Comparison of ENCODE assay signal across 8 mouse cellular contexts in the genomic region with DNA sequence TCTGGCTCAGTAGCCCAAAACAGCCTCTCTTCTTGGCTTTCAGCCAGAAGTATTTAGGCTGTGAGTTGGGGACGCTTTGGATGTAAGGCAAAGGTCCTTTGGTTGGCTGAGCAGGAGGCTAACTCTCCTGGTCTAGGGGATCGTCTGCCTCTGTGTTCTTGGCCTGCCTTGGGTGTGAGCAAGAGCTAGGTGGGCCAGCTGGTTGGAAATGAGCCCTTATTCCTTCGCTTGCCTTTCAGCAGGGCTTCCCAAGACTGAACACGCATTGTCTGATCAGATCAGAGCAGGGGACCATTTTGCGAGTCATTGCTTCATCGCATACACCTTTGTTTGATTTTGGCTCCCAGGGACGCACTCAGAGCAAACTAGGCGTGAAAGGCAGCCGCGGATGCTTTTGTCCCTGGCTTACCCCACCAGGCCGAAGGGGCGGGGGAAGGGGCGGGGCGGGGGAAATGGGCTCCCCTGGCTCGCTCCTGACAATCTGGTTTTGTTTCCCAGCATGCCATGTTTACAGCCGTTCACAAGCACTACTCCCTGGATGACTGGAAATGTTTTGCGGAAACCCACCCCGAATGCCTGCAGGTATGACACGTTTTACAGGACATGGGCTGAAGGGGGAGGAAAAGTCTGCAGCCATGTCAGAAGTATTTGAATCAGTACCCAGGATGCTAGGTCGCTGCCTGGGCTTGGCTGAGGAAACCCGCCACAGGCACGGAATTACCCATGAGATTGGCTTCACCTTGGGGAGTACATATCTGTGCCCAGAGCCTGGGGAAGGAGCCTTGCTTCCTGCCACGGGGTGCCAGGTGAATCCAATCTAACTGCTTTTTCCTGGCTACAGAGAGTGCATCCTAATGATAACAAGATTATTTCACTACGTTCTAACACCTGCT. TPM values are rescaled to one million over a fixed set of nuclear protein-coding genes. Genes with fewer than 3 reads are reported as not detected.
DNase-seq lines count a peak whose midpoint lies in the region; ATAC-seq lines count a peak whose summit lies in the region.

No protein-coding gene starts in this region.

- H3K36me3 ChIP-seq in heart, embryonic 12.5 days, result peaks cover 50% of the 10 kb centered on the region
- no peaks in the 10 kb centered on the region for H3K36me3 ChIP-seq in midbrain, embryonic 11.5 days (ENCODE audit: control insufficient read depth, insufficient read depth, low read length)

- DNase-seq in adrenal gland, adult 2 months, result peak; percentile 34
- DNase-seq in adrenal gland, postnatal 4 days (ENCODE audit: low spot score in 2 of 2), result no peak
- peak; percentile 18 for DNase-seq in adrenal gland, postnatal 25 days
- DNase-seq in kidney, postnatal 10 days, result peak; percentile 78
- peak; percentile 97 for DNase-seq in midbrain, embryonic 11.5 days (ENCODE audit: low spot score, missing footprints)
- DNase-seq in T-cell, adult 2 months (ENCODE audit: low spot score), result no peak
- DNase-seq in layer of hippocampus, adult 8-10 months (ENCODE audit: low spot score in 2 of 2), result no peak

- 0 out of 2 replicates have a peak, but pooled peaks have one; percentile 25 for ATAC-seq in heart, embryonic 12.5 days (ENCODE audit: insufficient number of reproducible peaks, low FRiP score)
- ATAC-seq in midbrain, embryonic 11.5 days (ENCODE audit: low FRiP score), result peak; percentile 79

- H3K9me3 ChIP-seq in heart, embryonic 12.5 days (replicated peaks), result no peaks in the 10 kb centered on the region
- no peaks in the 10 kb centered on the region for H3K9me3 ChIP-seq in midbrain, embryonic 11.5 days (ENCODE audit: control insufficient read depth, low read length)

- no peaks in the 10 kb centered on the region for H3K27me3 ChIP-seq in heart, embryonic 12.5 days (replicated peaks)
- no peaks in the 10 kb centered on the region; the same call in 1 of the 2 replicates for H3K27me3 ChIP-seq in midbrain, embryonic 11.5 days (ENCODE audit: control insufficient read depth, insufficient read depth, low read length)

- peak overlapping the region; percentile 20 for H3K4me3 ChIP-seq in heart, embryonic 12.5 days
- peak overlapping the region; percentile 28 for H3K4me3 ChIP-seq in midbrain, embryonic 11.5 days (ENCODE audit: low read depth, low read length)

- 12% methylated on average over 24 of the region's 24 CpGs for WGBS in heart, embryonic 12.5 days
- WGBS in midbrain, embryonic 11.5 days, result 4% methylated on average over 24 of the region's 24 CpGs

- peaks cover 57% of the 10 kb centered on the region for H3K4me1 ChIP-seq in heart, embryonic 12.5 days (replicated peaks)
- H3K4me1 ChIP-seq in midbrain, embryonic 11.5 days (ENCODE audit: control insufficient read depth, insufficient read depth, low read length), result peaks cover 12% of the 10 kb centered on the region

- peak overlapping the region; percentile 56 for H3K4me2 ChIP-seq in heart, embryonic 12.5 days
- H3K4me2 ChIP-seq in midbrain, embryonic 11.5 days, result peak overlapping the region; percentile 53

- H3K27ac ChIP-seq in heart, embryonic 12.5 days (ENCODE audit: poor library complexity, severe bottlenecking), result peak overlapping the region; percentile 33
- peak overlapping the region; percentile 14 for H3K27ac ChIP-seq in midbrain, embryonic 11.5 days (ENCODE audit: low read depth, low read length)

- H3K9ac ChIP-seq in heart, embryonic 12.5 days, result peak overlapping the region; percentile 32; the same call in 1 of the 2 replicates
- H3K9ac ChIP-seq in midbrain, embryonic 11.5 days (ENCODE audit: low read length), result peak overlapping the region; percentile 61

RNA-seq across cellular contexts. Expression of a gene that starts 9.5 kb away (rescaled TPM):
- total RNA-seq in adrenal gland, adult 2 months (2021), result 100 to 1,000 TPM in 1 of 2 experiments, 10 to 100 TPM in 1; 57.8 to 114 TPM
- 22.8 and 34.2 TPM in 2 replicates for polyA plus RNA-seq in adrenal gland, adult 2 months (2012; rRNA removed)
- 10 to 100 TPM; 48.7 to 54.5 TPM for total RNA-seq in adrenal gland, postnatal 4 days (2021)
- 26.6 and 29.0 TPM in 2 replicates for total RNA-seq in adrenal gland, postnatal 25 days (2021)
- polyA plus RNA-seq in heart, embryonic 12.5 days (2016; fragmentation: Nextera tagmentation; extraction: Ambion mirVana), result 165 and 166 TPM in 2 replicates
- 19.5 and 20.5 TPM in 2 replicates for polyA plus RNA-seq in midbrain, embryonic 11.5 days (2014; fragmentation: Nextera tagmentation; extraction: Ambion mirVana)
- 10 to 100 TPM; 65.2 to 76.9 (median 67.4) TPM for total RNA-seq in layer of hippocampus, adult 8-10 months (2022)

Comparison
In these comparisons a context has a peak if more than half of its experiments do, and no peak if none do; other contexts are left out.
1. DNase-seq: peak in adrenal gland, adult 2 months (single experiment), adrenal gland, postnatal 25 days (single experiment), kidney, postnatal 10 days (single experiment) and midbrain, embryonic 11.5 days (single experiment); none in adrenal gland, postnatal 4 days (0 of 2), T-cell, adult 2 months (single experiment) and layer of hippocampus, adult 8-10 months (0 of 2).